Mouse (Mus musculus) spleen, postnatal 14 days (tissue): Measurements from ENCODE around the gene Galnt7.

Experiments used
- DNase-seq, 2 experiments: peaks; one replicate each; pipeline ENCODE4 v3.0.0; 2021 to 2022; ENCODE audit warnings: low spot score in 2 of 2

Galnt7 gene

DNA sequence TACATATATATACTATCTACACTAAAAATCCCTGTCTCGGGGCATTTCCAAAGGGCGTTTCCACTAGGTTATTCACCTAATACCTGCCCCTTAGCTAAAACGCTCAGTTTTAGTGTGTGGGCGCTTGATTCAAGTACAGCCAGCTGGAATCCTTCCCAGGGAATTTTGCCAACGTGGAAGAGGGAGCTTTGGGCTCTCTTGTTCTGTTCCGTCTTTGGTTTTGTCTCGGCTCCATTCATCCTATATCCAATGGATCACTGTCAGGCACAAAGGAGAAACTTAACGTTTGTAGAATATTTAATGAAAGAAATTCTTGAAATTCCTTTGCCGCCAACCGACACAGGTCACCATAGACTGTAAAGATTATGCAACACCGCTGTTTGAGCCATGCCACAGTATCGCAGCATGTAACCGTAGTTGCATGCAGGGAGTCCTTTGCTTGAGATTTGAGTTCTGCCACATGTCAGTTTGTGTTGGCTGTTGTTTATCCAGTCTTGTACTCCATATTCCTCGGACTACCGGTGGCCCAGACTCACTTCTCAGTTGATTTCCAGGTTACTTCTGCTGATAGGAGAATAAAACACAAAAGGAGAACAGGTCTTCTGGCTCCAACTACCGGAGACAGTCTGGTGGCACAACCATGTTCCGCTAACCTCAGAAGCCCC lies 153.9 kb downstream of the Galnt7 start:
- no peak for DNase-seq

DNA sequence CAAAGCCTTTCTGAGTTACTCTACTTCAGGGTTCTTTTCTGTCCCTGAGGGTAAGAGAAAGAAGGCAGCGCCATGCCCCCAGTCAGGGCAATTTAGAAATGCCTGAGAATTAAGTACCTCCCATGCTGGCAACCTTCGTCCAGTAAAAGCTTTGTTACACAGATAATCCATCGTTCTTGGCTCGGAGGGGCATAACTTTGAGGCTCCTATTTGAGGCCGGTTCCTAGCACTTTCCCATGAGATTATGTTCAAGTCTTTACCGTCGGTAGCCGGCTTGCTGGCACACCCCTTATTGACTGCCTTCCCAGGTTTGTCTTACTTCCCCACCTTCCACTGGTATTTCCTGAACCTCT lies 154.4 kb downstream of the Galnt7 start:
- DNase-seq: no peak

DNA sequence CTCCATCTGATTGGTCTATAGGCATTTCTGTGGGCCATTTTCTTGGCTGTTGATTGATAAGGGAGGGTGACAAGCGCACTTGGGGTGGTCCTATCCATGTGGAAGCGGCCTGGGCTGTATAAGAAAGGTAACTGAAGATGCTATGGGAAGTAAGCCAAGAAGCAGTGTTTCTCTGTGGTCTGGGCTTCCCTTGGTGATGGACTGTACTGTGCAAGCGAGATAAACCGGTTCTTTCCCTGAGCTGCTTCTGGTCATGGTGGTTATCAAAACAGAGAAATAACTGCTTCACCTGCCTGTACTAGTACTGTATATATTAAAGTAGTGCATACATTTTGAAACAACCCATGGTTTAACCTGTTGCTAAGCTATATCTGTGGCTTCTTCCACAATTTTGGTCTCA lies 161.0 kb downstream of the Galnt7 start:
- DNase-seq: no peak

DNA sequence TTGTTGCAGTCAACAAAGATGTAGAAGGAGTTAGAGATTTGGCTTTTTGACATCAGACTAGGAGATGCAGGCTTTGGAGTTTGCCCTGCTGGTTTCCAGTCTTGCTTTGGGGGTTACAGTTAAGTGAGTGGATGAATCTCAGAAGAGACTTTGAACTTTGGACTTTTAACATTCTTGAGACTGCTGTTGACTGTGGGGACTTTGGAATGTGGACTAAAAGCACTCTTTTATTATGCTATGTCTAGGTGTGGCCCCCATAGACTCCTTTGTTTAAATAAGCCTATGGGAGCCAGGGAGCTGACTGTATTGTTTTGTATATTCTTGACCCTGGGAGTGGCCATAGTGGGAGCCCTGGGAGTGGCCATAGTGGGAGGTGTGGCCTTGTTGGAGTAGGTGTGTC lies 162.9 kb downstream of the Galnt7 start:
- DNase-seq: no peak

DNA sequence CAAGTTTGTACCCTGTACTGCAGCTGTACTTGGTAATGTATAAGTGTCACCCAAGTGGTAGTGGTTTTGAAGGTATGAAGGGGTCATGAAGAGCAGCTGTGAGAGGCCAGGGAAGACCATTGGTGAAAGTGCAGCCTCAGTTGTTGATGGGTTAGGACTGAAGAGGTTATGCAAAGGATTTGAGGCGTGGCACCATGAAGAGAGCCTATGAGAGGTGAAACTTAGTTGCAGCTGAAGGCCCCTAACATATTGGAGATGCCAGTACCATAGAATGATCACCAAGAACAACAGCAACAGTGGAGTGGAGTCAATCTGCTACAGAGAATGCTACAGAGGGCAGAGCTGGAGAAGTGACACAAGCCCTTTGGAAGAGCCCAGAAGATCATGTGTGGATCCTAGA lies 163.5 kb downstream of the Galnt7 start:
- DNase-seq: no peak

DNA sequence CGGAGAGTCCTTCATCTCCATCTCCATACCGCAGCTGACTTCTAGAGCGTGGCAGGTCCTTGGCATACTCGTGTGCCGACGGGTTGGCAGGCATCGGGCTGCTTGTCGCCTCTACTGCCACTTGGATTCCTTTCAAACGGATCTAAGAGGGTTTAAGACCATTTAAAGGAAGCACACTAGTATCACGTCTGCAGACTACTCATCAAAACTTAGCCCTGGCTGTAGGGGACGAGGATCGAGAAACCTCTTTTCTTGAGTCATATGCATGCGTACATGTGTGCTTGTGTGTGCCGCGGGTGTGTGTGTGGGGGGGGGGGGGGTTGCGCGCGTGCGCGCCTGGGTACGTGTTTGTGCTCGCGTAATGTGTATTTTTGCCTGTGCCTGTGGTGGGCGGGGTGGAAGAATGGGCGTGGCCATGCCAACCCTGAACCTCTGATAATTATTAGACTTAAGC lies 164.5 kb downstream of the Galnt7 start:
- DNase-seq: peak; percentile 62 to 64

DNA sequence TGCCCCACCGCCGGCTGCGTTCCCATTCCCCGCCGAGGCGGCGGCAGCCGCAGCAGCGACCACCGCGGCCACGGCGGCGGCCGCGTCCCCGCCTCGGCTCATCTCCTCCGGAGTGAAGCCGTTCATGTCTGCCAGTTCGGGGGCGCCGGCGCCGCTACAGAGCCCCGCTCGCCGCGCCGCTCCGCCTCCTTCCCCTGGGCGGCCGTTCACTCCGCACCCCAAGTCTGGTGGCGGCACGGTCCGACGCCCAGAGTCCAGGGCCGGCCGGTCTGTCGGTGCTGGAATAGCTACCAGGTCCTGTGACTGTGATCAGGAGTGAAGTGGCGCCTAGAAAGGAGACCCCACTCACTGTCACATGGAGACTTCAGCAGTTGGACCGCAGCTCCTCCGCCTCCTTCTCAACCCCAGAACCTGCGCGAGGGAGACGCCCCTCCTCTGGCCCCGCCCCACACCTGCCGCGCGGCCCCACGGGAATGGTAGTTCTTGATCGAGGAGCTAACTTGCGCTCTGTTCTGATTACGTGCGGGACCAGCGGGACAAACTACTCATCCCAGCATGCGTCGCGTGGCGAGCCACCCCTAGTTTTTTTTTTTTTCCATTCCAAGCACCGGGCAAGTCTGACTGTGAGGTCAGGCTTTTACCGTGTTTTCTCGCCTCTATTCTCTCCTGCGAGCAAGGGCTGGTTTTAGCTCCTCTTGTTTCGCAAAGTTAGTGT lies 165.2 kb downstream of the Galnt7 start, which contains the start of gene Sap30:
Gene Sap30, minus strand, starts transcription at position 420 of the 715 bp plus-strand sequence.
- DNase-seq: peak; percentile 97 to 98

DNA sequence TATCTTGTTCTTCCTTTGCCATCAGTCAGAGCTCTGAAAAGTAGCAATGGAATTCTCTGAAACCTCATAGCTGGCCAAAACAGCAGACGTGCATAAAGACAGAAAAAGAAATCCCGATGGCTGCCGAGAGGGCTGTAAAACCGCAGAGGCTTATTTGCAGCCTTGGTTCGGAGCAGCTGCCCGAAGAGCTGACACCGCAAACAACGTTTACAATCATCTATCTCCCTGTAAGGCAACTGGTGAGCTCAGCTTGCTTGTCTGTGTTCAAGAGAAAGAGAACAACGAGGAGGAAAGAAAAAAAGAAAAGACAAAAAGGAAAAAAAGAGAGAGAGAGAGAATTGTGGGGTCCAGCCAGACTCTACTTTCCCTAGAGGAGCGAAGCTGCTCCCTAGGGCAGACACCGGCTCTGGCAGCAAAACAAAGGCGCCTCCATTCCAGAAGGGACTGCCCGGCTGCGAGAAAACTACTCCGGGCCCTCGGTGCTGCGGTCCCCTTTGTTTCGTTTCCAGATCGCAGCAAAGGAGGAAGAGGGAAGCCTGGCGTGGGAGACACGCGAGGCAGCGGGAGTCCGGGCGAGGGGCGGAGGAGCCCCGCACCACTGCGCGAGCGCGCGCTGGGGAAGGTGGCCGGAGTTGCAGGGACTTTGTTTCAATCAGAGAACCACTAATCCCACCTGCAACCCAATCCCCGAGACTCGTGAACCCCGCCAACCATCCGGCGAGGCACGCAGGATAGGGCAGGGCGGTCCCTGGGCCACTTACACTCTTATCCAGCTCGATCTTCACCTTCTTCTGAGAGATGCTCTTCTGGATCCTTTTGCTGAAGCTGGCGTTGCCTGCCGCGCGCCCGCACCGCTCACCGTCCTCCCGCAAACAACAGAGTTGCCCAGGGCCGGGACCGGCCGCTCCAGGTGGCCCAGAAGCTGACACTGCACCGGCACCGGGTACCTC lies 166.1 kb downstream of the Galnt7 start:
- peak; percentile 16 to 31 for DNase-seq

DNA sequence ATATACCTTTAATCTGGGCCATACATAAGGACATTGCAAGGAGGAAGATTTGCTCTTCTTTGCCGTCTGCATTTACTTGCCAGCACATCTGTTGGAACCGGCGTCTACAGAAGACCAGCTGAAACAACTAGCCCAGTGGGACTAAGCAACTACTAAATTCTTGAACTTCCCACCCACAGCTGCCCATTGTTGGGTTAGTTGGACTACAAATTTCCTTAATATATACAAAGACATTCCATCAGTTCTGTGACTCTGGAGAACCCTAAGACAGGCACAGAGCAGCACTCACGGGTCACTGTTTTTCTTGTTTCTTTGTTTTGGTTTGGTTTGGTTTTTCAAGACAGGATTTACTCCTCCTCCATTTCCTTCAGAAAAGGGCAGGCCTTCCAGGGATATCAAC lies 172.2 kb downstream of the Galnt7 start:
- DNase-seq: no peak

DNA sequence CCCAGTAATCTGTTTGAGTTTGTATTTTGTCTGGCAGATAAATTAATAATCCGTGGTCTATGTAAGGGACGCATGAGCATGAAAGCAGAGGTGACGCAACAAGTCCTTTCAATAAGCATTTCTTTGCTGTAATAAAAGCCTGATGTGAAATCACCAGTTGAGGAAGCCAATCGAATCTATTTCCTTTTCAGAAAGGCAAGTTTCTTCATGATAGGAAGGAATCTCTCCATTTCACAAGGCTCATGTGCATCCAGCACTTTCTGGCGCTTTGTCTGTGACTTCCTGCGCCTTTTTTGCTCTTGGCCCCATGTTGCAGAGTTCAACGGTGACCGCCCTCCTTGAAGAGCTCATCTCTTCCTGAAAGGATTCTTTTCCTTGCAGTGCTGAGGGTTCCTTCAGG lies 173.1 kb downstream of the Galnt7 start:
- no peak for DNase-seq

DNA sequence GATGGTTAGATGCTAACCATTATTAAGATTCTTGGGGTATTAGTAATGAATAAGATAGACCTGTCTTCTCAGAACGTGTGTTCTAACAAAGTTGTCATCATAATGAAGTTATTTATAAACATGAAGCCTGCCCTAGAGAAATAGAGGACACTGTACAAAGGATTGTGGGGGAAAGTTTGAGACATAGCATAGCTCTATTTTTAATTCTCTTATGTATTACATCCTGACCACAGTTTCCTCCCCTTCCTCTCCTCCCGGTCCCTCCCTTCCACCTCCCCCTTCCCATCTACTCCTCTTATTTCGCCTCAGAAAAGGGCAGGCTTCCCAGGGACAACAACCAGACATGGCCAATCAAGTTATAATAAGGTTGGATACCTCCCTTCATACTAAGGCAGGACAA lies 174.4 kb downstream of the Galnt7 start:
- no peak for DNase-seq
